In genomic region chr7:19696336-19696873, GRCm38 (mm10) we compare ENCODE assay signal across 16 mouse cellular contexts. TPM values are rescaled to one million over a fixed set of nuclear protein-coding genes. Genes with fewer than 3 reads are reported as not detected.
DNase-seq lines count a peak whose midpoint lies in the region; ATAC-seq lines count a peak whose summit lies in the region.
"Had no signal": no experiment of that assay in that cellular context is flagged by ENCODE, and none has a peak within 500 bp of the region (broad histone marks: within the 10 kb centered on the region; RNA-seq: fewer than 3 reads in every experiment).

No protein-coding gene starts in this region.

- peak overlapping the region; percentile 77; the same call in 1 of the 2 replicates for H3K27ac ChIP-seq in heart, embryonic 15.5 days
- peak overlapping the region; percentile 17; the same call in 1 of the 2 replicates for H3K27ac ChIP-seq in liver, embryonic 11.5 days (ENCODE audit: low read depth, low read length)
- H3K27ac ChIP-seq: hindbrain, embryonic 12.5 days had no signal

- ATAC-seq in heart, embryonic 15.5 days (replicated peaks; ENCODE audit: insufficient number of reproducible peaks, insufficient read depth, low FRiP score, low read depth): no peak
- ATAC-seq in liver, embryonic 11.5 days (replicated peaks; ENCODE audit: low FRiP score): no peak
- ATAC-seq: CD4-positive, CD25-positive, alpha-beta regulatory T cell, adult 4 months had no signal

- H3K9me3 ChIP-seq in heart, embryonic 15.5 days (replicated peaks): no peaks in the 10 kb centered on the region
- H3K9me3 ChIP-seq in liver, embryonic 11.5 days (ENCODE audit: control insufficient read depth, low read length): no peaks in the 10 kb centered on the region

- no peak for DNase-seq in heart, postnatal 25 days (ENCODE audit: low spot score)
- DNase-seq in thymus, postnatal 4 days: peak; percentile 32
- no peak for DNase-seq in thymus, postnatal 0 days (ENCODE audit: low spot score)
- no peak for DNase-seq in liver, embryonic 11.5 days (ENCODE audit: low spot score)
- no peak for DNase-seq in kidney, postnatal 4 days
- no peak for DNase-seq in spleen, adult 12 weeks (ENCODE audit: low spot score)
- DNase-seq: adrenal gland, postnatal 36 days; cerebellum, adult 11 months; gastrocnemius, postnatal 36 days; kidney, adult 8-10 months had no signal

- 0 out of 2 replicates have a peak overlapping the region, but pooled peaks have one; percentile 76 for H3K4me2 ChIP-seq in heart, embryonic 15.5 days
- peak overlapping the region; percentile 76 for H3K4me2 ChIP-seq in liver, embryonic 11.5 days
- H3K4me2 ChIP-seq: hindbrain, embryonic 12.5 days had no signal

- H3K27me3 ChIP-seq in heart, embryonic 15.5 days: no peaks in the 10 kb centered on the region
- no peaks in the 10 kb centered on the region for H3K27me3 ChIP-seq in liver, embryonic 11.5 days (replicated peaks; ENCODE audit: control insufficient read depth, insufficient read depth, low read length)
- H3K27me3 ChIP-seq: hindbrain, embryonic 12.5 days had no signal

- intact Hi-C loops in heart, postnatal 25 days (cut with DNase I): no loop called here

- peaks cover 9% of the 10 kb centered on the region; the same call in 1 of the 2 replicates for H3K36me3 ChIP-seq in heart, embryonic 15.5 days
- peaks cover 12% of the 10 kb centered on the region for H3K36me3 ChIP-seq in liver, embryonic 11.5 days (ENCODE audit: control insufficient read depth, insufficient read depth, low read length)

- no peak overlapping the region for H3K9ac ChIP-seq in heart, embryonic 15.5 days
- H3K9ac ChIP-seq in liver, embryonic 11.5 days (ENCODE audit: low read depth, low read length): no peak overlapping the region
- H3K9ac ChIP-seq: hindbrain, embryonic 12.5 days had no signal

- H3K4me1 ChIP-seq in heart, embryonic 15.5 days (replicated peaks): peaks cover 73% of the 10 kb centered on the region
- peaks cover 73% of the 10 kb centered on the region for H3K4me1 ChIP-seq in liver, embryonic 11.5 days (replicated peaks; ENCODE audit: control insufficient read depth, insufficient read depth, low read length)

- WGBS in heart, embryonic 15.5 days: 91% methylated on average over 34 of the region's 34 CpGs
- WGBS in liver, embryonic 11.5 days: 83% methylated on average over 34 of the region's 34 CpGs

- H3K4me3 ChIP-seq in heart, embryonic 15.5 days: no peak overlapping the region
- peak overlapping the region; percentile 58 for H3K4me3 ChIP-seq in liver, embryonic 11.5 days (ENCODE audit: low read depth, low read length)
- H3K4me3 ChIP-seq: hindbrain, embryonic 12.5 days had no signal

RNA-seq across cellular contexts. Expression of gene Apoe, which starts 2.6 kb away (rescaled TPM):
- 596 and 739 TPM in 2 replicates for polyA plus RNA-seq in heart, embryonic 15.5 days (2015; fragmentation: Nextera tagmentation; extraction: Ambion mirVana)
- 100 to 1,000 TPM; 309 to 319 TPM for total RNA-seq in heart, postnatal 25 days (2021)
- polyA plus RNA-seq in thymus, postnatal 0 days (2015; fragmentation: Nextera tagmentation; extraction: Ambion mirVana): 624 and 627 TPM in 2 replicates
- polyA plus RNA-seq in liver, embryonic 11.5 days (2014; fragmentation: Nextera tagmentation; extraction: Ambion mirVana): 1,439 and 1,470 TPM in 2 replicates

RNA-seq across cellular contexts. Expression of gene Apoc1, which starts 3.9 kb away (rescaled TPM):
- 12.3 and 17.0 TPM in 2 replicates for polyA plus RNA-seq in heart, embryonic 15.5 days (2015; fragmentation: Nextera tagmentation; extraction: Ambion mirVana)
- total RNA-seq in heart, postnatal 25 days (2021): 1 to 10 TPM; 1.4 to 2.2 TPM
- 21.1 and 21.3 TPM in 2 replicates for polyA plus RNA-seq in thymus, postnatal 0 days (2015; fragmentation: Nextera tagmentation; extraction: Ambion mirVana)
- polyA plus RNA-seq in liver, embryonic 11.5 days (2014; fragmentation: Nextera tagmentation; extraction: Ambion mirVana): 173 and 199 TPM in 2 replicates
- polyA plus RNA-seq: CD4-positive, CD25-positive, alpha-beta regulatory T cell, adult 4 months had no signal

RNA-seq across cellular contexts. Expression of gene Apoc4, which starts 15.1 kb away (rescaled TPM):
- 0.34 and 2.5 TPM in 2 replicates for polyA plus RNA-seq in heart, embryonic 15.5 days (2015; fragmentation: Nextera tagmentation; extraction: Ambion mirVana)
- total RNA-seq in heart, postnatal 25 days (2021): not detected
- 0.29 and 0.75 TPM in 2 replicates for polyA plus RNA-seq in thymus, postnatal 0 days (2015; fragmentation: Nextera tagmentation; extraction: Ambion mirVana)
- 4.8 and 5.4 TPM in 2 replicates for polyA plus RNA-seq in liver, embryonic 11.5 days (2014; fragmentation: Nextera tagmentation; extraction: Ambion mirVana)
- total RNA-seq: left cerebral cortex, postnatal 36 days had no signal
- polyA plus RNA-seq: frontal cortex, adult 2 months; hindbrain, embryonic 12.5 days had no signal

RNA-seq across cellular contexts. Expression of gene Gm44805, which starts 15.2 kb away (rescaled TPM):
- 0.25 TPM in 1 of 2 replicates, not detected in the other for polyA plus RNA-seq in heart, embryonic 15.5 days (2015; fragmentation: Nextera tagmentation; extraction: Ambion mirVana)
- not detected for total RNA-seq in heart, postnatal 25 days (2021)
- polyA plus RNA-seq in thymus, postnatal 0 days (2015; fragmentation: Nextera tagmentation; extraction: Ambion mirVana): 0.59 TPM in 1 of 2 replicates, not detected in the other
- polyA plus RNA-seq in liver, embryonic 11.5 days (2014; fragmentation: Nextera tagmentation; extraction: Ambion mirVana): not detected in 2 replicates
- total RNA-seq: gastrocnemius, postnatal 36 days; left cerebral cortex, postnatal 36 days; neutrophil, adult 5-6 weeks had no signal
- polyA plus RNA-seq: CD4-positive, CD25-positive, alpha-beta regulatory T cell, adult 4 months; frontal cortex, adult 2 months; hindbrain, embryonic 12.5 days had no signal

RNA-seq across cellular contexts. Expression of gene Apoc2, which starts 18.7 kb away (rescaled TPM):
- 2.0 and 7.9 TPM in 2 replicates for polyA plus RNA-seq in heart, embryonic 15.5 days (2015; fragmentation: Nextera tagmentation; extraction: Ambion mirVana)
- total RNA-seq in heart, postnatal 25 days (2021): not detected
- polyA plus RNA-seq in thymus, postnatal 0 days (2015; fragmentation: Nextera tagmentation; extraction: Ambion mirVana): 3.4 and 3.8 TPM in 2 replicates
- 235 and 244 TPM in 2 replicates for polyA plus RNA-seq in liver, embryonic 11.5 days (2014; fragmentation: Nextera tagmentation; extraction: Ambion mirVana)
- total RNA-seq: left cerebral cortex, postnatal 36 days had no signal
- polyA plus RNA-seq: CD4-positive, CD25-positive, alpha-beta regulatory T cell, adult 4 months; frontal cortex, adult 2 months; hindbrain, embryonic 12.5 days had no signal
